Mouse (Mus musculus) embryonic stem cell, embryonic (primary cell): ENCODE results near the gene Gm13697.
"Not testable (repeated sequence)": the region's sequence is repeated elsewhere in the genome, so short reads cannot be mapped to it uniquely, and the experiment has no call there.

Source experiments
- CTCF ChIA-PET, 4 experiments: fragments of 300-600 bp in 2 of 4; fragments of 350-600 bp in 2 of 4; sonication (Branson Sonifier 250); formaldehyde crosslinking; loops; one replicate each; lab custom pipeline; 2022; ENCODE audit warnings: inconsistent platforms in 2 of 4; lab: Charles Lee
- POLR2A ChIA-PET, 4 experiments: fragments of 300-600 bp in 2 of 4; fragments of 350-600 bp in 2 of 4; sonication (Branson Sonifier 250); formaldehyde crosslinking; loops; one replicate each; lab custom pipeline; 2022; ENCODE audit warnings: antibody characterized with exemption in 4 of 4, inconsistent platforms in 1 of 4; lab: Charles Lee

Gene Gm13697

DNA sequence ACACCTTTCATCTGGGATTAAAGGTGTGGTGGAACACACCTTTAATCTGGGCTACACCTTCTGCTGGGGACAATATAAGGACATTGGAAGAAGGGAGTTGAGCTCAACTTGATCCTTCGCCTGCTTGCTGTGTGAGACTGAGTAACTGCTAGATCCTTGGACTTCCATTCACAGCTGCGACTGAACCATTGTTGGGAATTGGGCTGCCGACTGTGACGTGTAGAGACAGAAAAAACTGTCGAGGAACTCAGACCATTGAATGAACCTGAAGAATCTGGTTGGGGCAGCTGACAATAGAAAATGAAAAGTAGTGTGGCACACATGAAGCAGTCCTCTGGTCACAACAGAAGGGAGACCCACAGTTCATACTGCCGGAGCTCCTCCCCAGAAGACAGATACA, at the start of gene Gm13697:
Gene Gm13697, plus strand, starts transcription at position 301 of the 400 bp plus-strand sequence.
- POLR2A ChIA-PET, CTCF ChIA-PET: not testable (repeated sequence)

DNA sequence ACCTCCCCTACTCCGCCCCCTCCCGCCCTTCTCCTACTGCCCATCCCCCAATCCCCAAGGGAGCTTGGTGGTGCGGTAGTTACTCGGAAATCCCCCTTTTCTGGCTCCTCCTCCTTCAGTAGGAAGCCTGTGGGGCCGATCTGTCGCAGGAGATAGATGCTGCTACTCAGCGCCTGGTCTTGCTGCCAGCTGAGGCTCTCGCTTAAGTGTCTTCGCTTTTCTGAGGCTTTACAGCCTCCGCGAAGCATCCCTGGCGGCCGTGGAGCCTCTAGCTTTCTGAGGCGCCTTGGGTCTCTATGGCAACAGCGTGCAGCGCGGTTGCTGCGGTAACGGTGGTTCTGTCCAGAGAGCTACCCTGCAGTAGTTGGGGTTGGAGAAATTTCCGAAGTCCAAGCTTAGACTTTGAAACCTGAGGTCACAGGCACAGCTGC, 43.6 kb upstream of the Gm13697 start, which contains the start of gene Zswim2:
Gene Zswim2, minus strand, starts transcription at position 298 of the 431 bp plus-strand sequence.
- CTCF ChIA-PET = no interaction called here
- POLR2A ChIA-PET = interaction anchor here in 1 of 4 experiments (1.4 kb wide), 1 partner anchor 297 kb away, joined by 3 read pairs; the partner anchor contains the start of gene Zc3h15

DNA sequence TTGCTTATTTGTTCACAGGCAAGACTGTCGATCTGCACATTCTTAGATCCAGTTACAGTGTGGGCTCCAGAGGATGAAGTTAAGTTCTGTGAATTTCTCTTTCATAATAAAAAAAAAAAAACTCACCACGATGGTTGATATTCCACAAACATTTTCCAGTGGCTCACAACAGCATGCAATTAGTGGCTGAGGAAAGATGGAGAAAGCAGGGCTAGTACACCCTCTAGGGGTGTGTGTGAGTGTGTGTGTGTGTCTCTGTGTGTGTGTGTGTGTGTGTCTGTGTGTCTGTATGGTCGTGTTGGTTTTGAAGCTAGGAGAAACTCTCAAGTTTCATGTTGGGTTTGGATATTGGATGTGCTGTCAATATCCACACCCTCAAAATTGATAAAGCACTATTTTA, 43.2 kb upstream of the Gm13697 start:
- CTCF ChIA-PET = interaction anchor here in 1 of 4 experiments (0.7 kb wide), 1 partner anchor 456 kb away, joined by 8 read pairs; no protein-coding TSS in a partner anchor
- POLR2A ChIA-PET = interaction anchor here in 1 of 4 experiments (1.4 kb wide), 1 partner anchor 297 kb away, joined by 3 read pairs; the partner anchor contains the start of gene Zc3h15

DNA sequence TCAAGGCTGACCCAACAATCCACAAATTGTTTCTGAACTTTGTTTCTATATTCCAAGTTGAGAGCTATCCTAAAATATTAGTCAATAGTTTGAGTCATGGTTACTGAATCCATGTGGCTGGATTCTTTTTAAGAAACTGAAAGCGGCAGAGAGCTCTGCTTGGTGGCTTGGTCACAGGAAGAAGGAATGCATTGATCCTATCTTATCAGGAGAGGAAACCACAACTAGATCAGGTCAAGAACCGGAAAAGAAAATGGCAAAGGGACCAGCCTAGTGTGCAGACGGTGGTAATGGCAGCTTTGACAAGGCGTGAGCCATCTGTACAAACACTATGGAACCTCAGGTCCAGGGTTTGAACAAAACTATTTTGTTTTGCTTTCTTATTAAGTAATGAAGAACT, 42.8 kb upstream of the Gm13697 start:
- ChIA-PET CTCF (interaction anchor here in 1 of 4 experiments (0.7 kb wide), 1 partner anchor 456 kb away, joined by 8 read pairs; no protein-coding TSS in a partner anchor), POLR2A (interaction anchor here in 1 of 4 experiments (1.4 kb wide), 1 partner anchor 298 kb away, joined by 3 read pairs; the partner anchor contains the start of gene Zc3h15)

DNA sequence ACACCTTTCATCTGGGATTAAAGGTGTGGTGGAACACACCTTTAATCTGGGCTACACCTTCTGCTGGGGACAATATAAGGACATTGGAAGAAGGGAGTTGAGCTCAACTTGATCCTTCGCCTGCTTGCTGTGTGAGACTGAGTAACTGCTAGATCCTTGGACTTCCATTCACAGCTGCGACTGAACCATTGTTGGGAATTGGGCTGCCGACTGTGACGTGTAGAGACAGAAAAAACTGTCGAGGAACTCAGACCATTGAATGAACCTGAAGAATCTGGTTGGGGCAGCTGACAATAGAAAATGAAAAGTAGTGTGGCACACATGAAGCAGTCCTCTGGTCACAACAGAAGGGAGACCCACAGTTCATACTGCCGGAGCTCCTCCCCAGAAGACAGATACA, 29.1 kb upstream of the Gm13697 start, which contains the start of gene Gm13698:
Gene Gm13698, plus strand, starts transcription at position 301 of the 400 bp plus-strand sequence.
- POLR2A ChIA-PET, CTCF ChIA-PET: not testable (repeated sequence)

DNA sequence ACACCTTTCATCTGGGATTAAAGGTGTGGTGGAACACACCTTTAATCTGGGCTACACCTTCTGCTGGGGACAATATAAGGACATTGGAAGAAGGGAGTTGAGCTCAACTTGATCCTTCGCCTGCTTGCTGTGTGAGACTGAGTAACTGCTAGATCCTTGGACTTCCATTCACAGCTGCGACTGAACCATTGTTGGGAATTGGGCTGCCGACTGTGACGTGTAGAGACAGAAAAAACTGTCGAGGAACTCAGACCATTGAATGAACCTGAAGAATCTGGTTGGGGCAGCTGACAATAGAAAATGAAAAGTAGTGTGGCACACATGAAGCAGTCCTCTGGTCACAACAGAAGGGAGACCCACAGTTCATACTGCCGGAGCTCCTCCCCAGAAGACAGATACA, 23.3 kb upstream of the Gm13697 start, which contains the start of gene Gm13693:
Gene Gm13693, plus strand, starts transcription at position 301 of the 400 bp plus-strand sequence.
- POLR2A ChIA-PET = not testable (repeated sequence)

DNA sequence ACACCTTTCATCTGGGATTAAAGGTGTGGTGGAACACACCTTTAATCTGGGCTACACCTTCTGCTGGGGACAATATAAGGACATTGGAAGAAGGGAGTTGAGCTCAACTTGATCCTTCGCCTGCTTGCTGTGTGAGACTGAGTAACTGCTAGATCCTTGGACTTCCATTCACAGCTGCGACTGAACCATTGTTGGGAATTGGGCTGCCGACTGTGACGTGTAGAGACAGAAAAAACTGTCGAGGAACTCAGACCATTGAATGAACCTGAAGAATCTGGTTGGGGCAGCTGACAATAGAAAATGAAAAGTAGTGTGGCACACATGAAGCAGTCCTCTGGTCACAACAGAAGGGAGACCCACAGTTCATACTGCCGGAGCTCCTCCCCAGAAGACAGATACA, 17.5 kb upstream of the Gm13697 start, which contains the start of gene Gm13695:
Gene Gm13695, plus strand, starts transcription at position 301 of the 400 bp plus-strand sequence.
- CTCF ChIA-PET, POLR2A ChIA-PET: not testable (repeated sequence)

More for the DNA sequence above, 23.3 kb upstream of the Gm13697 start, which contains the start of gene Gm13693:
- CTCF ChIA-PET = not testable (repeated sequence)

DNA sequence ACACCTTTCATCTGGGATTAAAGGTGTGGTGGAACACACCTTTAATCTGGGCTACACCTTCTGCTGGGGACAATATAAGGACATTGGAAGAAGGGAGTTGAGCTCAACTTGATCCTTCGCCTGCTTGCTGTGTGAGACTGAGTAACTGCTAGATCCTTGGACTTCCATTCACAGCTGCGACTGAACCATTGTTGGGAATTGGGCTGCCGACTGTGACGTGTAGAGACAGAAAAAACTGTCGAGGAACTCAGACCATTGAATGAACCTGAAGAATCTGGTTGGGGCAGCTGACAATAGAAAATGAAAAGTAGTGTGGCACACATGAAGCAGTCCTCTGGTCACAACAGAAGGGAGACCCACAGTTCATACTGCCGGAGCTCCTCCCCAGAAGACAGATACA, 11.7 kb upstream of the Gm13697 start, which contains the start of gene Gm13696:
Gene Gm13696, plus strand, starts transcription at position 301 of the 400 bp plus-strand sequence.
- POLR2A ChIA-PET, CTCF ChIA-PET: not testable (repeated sequence)

DNA sequence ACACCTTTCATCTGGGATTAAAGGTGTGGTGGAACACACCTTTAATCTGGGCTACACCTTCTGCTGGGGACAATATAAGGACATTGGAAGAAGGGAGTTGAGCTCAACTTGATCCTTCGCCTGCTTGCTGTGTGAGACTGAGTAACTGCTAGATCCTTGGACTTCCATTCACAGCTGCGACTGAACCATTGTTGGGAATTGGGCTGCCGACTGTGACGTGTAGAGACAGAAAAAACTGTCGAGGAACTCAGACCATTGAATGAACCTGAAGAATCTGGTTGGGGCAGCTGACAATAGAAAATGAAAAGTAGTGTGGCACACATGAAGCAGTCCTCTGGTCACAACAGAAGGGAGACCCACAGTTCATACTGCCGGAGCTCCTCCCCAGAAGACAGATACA, 5.9 kb upstream of the Gm13697 start, which contains the start of gene Gm13694:
Gene Gm13694, plus strand, starts transcription at position 301 of the 400 bp plus-strand sequence.
- POLR2A ChIA-PET, CTCF ChIA-PET: not testable (repeated sequence)

DNA sequence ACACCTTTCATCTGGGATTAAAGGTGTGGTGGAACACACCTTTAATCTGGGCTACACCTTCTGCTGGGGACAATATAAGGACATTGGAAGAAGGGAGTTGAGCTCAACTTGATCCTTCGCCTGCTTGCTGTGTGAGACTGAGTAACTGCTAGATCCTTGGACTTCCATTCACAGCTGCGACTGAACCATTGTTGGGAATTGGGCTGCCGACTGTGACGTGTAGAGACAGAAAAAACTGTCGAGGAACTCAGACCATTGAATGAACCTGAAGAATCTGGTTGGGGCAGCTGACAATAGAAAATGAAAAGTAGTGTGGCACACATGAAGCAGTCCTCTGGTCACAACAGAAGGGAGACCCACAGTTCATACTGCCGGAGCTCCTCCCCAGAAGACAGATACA, 5.7 kb downstream of the Gm13697 start, which contains the start of gene Gm13691:
Gene Gm13691, plus strand, starts transcription at position 301 of the 400 bp plus-strand sequence.
- POLR2A ChIA-PET, CTCF ChIA-PET: not testable (repeated sequence)

DNA sequence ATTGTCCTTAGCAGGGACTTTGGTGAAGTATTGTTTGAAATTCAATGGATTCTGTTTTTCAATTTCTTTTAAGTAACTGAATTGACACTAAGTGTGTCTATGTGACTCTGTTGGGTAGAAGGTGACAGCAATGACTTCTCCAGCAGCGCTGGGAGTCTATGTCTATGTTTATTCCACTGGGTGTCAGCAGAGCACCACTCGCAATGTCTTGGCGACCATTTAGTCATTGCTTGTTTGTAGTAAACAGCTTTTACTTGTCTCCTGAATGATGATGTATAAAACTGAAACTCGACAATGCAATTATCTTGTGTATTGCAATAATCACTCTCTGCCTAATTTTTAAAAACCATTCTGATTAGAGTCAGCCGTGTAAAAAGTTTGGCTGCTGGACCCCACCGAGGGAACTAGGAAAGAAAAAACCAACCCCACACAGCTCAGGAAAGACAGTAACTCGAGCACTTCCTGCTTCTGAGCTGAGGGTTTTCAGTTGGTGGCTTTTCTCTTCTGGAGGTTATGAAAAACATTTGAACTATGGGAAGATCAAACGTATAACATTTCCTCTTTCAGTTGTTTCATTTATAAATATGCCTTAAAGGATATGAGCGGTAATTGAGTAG, 9.2 kb downstream of the Gm13697 start:
- CTCF ChIA-PET = interaction anchor here in 1 of 4 experiments (0.6 kb wide), 1 partner anchor 829 kb away, joined by 7 read pairs; no protein-coding TSS in a partner anchor
- POLR2A ChIA-PET = not testable (repeated sequence)

DNA sequence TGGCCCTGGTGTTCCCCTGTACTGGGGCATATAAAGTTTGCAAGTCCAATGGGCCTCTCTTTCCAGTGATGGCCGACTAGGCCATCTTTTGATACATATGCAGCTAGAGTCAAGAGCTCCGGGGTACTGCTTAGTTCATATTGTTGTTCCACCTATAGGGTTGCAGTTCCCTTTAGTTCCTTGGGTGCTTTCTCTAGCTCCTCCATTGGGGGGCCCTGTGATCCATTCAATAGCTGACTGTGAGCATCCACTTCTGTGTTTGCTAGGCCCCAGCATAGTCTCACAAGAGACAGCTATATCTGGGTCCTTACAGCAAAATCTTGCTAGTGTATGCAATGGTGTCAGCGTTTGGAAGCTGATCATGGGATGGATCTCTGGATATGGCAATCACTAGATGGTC, 10.0 kb downstream of the Gm13697 start:
- ChIA-PET CTCF (interaction anchor here in 2 of 4 experiments (0.6 kb wide), 2 partner anchors 324 to 829 kb away, joined by 3 to 7 read pairs; no protein-coding TSS in a partner anchor), POLR2A (interaction anchor here in 1 of 4 experiments (0.6 kb wide), 1 partner anchor 634 kb away, joined by 7 read pairs; no protein-coding TSS in a partner anchor)

DNA sequence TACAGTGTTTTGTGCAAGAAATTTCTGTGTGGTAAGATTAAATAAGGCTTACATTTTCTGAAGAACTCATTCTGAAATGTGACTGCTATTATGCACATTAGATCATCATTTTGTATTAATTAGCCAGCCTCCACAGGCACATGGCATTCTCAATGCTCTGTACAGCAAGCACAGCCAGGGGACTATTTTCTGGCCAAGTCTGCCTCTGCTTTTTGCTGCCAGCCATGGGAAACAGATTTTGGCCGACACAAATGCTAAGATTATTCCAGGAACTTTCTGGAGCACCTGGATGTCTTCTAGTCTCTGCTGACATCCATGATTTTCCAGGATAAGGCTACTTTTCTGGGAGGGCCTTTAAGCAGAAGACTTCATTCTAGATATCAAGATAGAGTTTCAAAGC, 24.4 kb downstream of the Gm13697 start:
- CTCF ChIA-PET = no interaction called here
- POLR2A ChIA-PET = no interaction called here

DNA sequence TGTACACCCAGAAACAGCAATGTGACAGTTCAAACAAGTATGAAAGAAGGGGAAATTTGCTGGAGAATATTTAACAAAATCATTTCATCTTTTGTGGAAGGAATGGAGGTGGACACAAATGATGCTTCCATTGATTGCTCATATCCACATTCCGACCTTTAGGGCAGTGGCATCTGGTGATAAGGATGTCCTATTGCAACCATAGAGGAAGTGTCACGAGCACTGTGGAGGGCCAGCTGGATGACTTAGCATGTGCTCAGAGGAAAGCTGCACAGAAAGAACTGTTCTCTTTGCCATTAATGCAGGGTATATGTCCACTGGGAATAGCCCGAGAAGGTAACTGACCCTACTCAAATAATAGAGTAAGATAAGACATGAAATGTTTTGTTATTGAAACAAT, 25.3 kb downstream of the Gm13697 start:
- POLR2A ChIA-PET = no interaction called here

DNA sequence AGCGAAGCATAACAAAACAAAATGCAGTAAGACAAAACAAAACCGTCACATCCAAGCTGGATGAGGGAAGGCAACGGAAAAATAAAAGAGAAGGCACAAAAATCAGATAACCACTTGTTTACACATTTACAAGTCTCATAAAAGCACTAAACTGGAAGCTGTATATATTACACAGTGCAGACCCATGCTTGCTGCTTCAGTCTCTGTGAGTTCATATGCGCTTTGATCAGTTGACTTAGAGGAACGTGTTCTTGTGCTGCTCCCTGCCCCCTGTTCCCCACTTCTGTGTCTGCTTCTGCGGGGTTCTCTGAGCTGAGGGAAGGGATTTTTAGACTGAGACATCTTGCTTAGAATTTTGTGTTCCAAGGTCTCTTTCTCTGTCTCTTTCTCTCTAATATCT, 30.0 kb downstream of the Gm13697 start:
- CTCF ChIA-PET = no interaction called here
- POLR2A ChIA-PET = no interaction called here

More for the DNA sequence above, 25.3 kb downstream of the Gm13697 start:
- CTCF ChIA-PET = no interaction called here

DNA sequence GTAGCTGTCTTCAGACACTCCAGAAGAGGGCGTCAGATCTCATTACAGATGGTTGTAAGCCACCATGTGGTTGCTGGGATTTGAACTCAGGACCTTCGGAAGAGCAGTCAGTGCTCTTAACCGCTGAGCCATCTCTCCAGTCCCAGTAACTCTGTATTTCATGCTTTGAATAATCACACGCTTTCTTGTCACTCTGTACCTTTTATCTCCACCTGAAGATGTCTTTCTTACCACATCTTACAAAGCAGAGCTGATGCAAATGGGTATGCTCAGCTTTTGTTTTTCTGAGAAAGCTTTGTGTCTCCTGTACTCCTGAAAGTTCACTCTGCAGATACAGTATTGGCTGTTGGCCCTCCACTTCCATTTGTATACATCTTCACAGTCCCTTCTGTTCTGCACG, 31.7 kb downstream of the Gm13697 start:
- POLR2A ChIA-PET, CTCF ChIA-PET: not testable (repeated sequence)

DNA sequence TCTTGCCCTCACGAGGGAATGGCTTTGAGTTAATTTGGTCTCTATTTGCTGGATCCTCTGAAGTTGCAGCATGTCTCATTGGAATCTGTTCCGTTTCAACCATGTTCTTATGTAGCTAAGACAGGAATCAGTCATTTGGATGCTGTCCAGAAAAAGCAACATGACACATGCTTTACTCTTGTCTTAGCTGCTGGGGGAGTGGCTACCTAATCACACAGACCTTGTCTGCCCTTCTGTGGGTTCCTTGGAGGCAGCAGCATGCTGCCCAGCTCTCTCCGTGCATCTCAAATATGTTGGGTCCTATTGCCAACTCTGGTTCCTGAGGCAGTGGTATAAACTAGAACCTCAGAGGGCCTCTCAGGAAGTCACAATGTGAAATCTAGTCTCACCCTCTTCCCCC, 33.8 kb downstream of the Gm13697 start:
- POLR2A ChIA-PET = no interaction called here
- CTCF ChIA-PET = interaction anchor here in 1 of 4 experiments (0.9 kb wide), 1 partner anchor 203 kb away, joined by 3 read pairs; no protein-coding TSS in a partner anchor

DNA sequence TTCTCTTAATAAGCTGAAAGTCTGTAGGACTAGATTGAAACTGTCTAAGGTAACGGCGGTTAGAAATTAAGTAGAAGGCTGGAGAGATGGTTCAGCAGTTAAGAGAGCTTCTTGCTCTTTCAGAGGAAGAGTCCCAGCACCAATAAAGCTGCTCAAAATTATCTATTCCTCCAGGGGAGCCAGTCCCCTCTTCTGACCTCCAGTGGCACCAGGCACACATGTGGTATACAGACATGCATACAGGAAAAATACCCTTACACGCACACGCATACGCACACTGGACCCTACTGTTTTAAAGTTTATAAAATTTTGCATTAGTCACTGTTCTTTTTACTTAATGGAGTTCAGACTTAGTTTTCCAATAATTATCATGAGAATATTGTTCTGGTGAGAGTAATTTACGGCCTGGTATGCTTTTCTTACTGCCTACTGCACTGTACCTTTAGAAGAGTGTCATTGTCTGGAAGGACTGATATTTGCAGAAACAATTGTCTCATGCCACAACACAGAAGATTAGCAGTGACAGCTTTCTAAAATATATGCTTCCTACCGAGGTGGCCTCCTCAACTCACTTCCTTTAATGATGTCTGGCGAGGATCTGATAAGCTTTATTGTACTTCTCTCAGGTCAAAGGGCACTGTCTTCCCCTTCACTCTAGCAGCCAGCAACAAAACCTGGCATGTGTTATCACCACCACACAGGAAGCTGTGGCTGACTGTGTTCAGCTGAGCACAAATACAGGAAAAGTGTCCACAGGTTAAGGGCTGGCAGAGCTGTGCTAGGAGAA, 35.2 kb downstream of the Gm13697 start:
- POLR2A ChIA-PET = no interaction called here
- CTCF ChIA-PET = no interaction called here

DNA sequence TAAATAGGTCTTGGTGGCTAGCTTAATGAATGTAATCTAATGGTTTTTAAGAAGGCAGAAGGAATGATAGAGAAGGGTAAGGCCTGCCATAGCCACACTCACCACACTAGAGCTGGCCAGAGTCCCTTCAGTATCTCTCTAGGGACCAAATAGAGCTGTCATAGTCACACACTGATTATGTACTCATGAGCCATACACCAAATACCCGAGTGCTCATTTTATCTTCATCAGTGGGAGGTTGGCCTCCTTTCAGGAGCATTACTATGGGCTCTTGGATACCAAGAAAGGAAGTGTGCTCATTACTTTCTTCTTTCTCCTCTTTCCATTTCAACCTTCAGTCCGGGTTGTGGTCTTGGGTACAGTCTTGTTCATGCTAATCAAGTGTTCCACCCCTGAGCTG, 37.4 kb downstream of the Gm13697 start:
- ChIA-PET CTCF (no interaction called here), POLR2A (no interaction called here)
